Mouse (Mus musculus) NIH3T3 (cell line): ENCODE measurements at regions not wholly inside any gene's neighbourhood (a gene's known extent, or its start where the extent isn't known, plus 50 kb on each side); places are given as distances from the start of the nearest gene placed in this dataset.

Experiments used
- DNase-seq: peaks from one replicate; pipeline ENCODE4 v3.0.0-alpha.2; 2012; ENCODE audit warnings: low read depth

DNA sequence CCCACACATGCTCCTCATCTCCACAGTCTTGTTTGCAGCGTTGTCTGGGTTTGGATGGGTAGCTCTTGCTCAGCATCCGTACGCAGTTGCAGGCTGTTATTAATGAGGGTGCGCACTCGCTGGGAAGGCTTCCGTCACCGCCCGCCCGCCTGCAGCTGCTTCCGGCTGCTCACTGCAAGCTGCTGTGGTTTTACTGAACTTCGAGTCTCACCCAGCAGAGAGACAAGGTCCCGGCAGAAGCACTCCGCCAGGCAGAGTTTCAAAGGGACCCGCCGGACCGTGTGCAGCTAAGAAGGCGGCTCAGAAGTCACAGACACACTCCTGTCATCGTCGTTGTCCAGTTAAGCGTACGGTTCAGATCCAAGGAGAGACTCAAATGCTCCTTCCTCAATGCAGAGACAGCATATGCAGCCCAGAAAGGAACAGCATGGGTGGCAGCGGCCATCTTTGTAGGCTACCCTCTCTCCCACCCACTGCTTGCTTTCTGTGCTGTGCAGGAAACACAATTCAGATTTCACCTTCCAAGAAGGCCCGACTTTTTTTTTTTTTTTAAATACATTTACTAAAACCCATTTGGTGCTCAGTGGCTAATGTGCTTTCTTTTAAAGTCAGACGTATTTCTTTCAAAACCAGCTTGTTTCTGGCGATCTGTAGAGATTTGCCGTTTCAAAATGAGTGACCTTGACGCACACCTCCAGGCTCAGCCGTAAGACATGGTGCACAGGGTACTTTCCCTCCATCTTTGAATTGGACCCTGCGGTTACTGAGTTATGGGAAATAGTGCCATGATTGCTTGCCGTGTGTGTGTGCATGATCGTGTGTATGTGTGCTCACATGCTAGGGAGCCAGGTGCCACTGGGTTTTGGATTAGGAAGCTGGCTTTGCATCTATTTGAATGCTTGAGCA, 169.2 kb upstream of the Map3k1 start:
- no peak for DNase-seq

DNA sequence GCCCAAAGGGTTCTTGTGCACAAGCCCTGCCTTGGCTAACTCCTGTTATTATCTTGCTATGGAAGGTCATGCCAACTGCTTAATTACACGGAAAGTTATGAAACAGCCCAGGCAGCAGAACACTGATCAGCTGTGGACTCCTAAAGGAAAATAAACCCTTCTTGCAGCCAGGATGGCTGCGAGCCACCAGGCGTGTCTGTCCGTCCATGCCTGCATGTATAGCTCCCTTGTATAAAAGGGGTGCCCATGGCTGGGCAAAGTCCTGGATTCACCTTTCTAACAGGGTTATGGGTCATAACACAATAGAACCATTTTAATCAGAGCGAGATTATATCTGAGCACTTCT, 169.9 kb upstream of the Map3k1 start:
- DNase-seq = no peak

DNA sequence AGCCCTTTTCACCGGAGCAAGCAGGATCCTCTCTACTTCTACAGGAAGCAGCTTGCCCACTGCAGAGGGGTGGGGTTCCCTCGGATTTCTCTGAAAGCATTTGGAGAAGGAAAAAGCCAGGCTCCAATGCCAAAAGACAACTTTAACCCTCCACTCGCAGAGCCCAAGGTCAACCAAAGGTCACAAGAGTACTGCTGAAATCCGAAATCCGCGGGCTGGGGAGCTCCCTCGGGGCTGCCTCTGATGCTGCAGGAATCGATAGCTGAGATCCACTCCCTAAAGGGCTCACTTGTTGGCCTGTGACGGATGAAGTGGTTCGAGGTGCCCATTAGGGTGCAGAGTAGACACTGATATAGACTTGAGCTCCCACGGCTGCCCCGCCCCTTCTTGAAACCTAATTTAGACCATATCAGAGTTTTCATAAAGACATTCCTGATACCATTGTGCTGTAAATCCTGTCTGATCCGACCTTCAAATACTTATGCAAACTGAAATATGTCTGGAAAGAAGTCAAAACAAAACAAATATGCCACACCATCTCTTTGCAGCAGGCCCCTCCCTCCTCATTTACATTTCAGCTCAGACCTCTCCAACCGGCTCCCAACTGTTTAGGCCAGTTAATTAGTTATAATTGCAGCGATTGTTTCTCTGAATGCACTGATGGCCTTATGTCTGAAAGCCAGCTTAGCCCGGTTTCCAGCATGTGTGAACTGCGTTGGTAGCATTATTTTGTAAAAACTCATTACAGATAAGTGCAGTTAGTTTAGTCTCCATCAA, 170.8 kb upstream of the Map3k1 start:
- no peak for DNase-seq

DNA sequence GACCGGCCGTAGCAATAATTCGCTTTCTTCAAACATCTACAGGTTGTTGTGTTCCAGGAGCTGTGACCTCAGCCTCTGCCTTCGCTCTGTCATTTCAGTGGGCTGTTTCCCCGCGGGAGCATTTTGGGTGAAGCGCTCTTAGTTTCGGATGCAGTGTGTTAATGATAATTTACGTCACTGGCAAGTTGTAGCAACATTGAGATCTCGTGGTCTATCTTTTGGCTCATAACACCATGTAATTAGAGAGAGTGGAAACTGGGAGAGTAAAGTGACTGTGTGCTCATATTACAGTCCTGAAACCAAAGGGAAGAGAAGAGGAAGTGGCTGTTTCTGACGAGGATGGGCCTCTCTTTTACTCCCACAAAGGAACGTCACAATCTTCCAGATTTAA, 171.4 kb upstream of the Map3k1 start:
- DNase-seq = no peak

DNA sequence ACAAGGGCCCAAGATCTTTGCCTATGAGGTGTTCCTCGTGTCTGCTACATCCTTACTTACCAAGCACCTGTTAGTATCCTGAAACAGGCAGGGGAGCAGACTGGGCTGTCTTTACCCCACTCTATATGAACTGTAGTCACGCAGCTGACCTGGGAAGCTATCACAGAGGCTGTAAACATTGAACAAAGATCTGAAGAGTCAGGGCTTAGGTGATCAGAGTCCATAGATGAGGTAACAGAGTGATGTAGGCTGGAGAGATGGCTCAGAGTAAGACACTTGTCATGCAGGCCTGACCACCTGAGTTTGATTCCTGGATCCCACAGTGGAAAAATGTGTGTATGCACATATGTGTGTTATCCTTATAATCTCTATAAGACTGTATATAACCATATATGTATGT, 172.3 kb upstream of the Map3k1 start:
- no peak for DNase-seq

DNA sequence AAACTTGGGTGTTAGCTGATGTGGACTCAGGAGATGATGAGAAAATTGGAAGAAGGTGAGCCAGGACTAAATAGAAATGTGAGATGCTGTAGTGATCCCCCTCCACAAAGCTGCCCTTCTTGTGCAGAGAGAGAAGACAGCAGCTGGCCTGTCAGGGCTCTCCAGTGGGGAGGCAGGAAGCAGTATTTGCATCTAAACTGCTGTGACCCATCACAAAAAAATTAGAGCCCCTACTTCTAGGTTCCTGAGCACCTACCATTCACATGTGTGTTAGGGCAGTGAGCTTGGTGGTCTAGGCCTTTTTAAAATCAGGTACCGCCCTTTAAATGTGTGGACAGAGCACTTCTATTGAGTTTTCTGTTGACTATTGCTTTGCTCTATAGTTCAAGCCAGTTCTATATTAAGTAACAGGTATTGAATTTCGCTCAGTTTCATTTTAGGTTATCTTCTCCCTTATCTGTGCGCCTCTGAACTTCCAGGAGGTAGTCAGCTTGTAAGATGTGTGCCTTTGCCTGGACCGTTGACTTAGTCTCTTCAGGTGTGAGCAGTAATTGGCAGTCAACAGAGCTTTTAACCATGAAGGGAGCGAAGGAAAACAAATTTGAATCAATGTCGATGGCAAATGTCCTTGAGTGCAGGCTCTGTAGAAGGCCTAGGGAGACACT, 174.1 kb upstream of the Map3k1 start:
- no peak for DNase-seq

DNA sequence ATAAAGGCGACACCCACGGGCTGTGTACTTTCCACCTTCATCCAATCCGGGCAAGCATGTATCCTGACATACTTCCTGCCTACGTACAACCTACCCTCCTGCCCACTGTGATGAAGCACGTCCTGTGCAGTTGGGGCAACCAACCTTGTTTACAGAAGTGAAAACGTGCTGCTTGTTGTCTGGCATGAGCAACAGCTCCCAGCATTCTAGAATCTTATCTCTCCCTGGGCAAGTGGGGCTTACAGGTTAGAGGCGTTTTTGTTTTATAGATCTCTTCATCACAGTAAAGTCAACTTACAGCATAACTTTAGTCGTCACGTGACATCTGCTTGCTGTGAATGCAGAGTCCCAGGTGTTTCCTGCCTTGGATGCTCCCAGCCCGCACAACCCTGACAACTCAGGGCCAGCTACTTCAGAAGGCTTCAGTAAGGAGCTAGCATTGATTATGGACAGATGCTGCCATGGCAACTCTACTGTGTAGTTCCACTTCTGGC, 175.3 kb upstream of the Map3k1 start:
- DNase-seq = no peak

DNA sequence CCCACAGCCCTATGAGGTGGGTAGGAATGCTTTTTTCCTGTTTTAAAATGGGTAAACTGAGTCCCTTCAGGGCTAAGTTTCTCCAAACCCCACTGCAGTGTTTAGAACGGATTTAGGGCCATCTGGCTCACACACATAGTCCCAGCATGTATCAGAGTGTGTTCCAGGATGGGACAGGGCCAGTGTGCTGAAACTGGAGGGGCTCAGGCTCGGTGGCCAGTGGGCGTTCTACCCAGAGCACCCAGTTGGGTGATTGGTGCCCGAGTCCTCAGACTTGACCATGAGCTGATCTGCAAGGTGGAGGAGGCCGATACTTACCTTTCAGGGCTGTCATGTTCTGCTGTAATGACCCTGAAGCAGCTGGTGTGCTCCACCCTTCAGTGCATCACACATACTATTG, 176.6 kb upstream of the Map3k1 start:
- no peak for DNase-seq

DNA sequence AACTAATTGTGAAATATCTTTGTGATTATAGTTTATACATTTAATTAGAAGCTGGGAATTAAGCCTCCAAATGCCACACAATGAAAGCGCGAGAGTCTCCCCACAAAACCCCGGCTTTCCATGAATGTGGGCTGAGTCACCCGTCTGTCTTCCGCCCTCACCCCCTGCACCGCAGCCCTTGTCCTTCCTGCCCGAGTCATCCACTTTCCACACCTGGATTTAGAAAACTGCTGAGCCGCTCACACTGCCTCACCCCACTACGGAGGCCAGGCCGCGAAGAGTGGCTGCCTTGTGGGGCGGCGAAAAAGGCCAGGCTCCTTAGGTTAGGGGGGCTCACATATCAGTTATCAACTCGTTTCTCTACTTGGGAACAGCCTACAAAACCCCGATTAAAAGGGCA, 177.9 kb upstream of the Map3k1 start:
- no peak for DNase-seq

DNA sequence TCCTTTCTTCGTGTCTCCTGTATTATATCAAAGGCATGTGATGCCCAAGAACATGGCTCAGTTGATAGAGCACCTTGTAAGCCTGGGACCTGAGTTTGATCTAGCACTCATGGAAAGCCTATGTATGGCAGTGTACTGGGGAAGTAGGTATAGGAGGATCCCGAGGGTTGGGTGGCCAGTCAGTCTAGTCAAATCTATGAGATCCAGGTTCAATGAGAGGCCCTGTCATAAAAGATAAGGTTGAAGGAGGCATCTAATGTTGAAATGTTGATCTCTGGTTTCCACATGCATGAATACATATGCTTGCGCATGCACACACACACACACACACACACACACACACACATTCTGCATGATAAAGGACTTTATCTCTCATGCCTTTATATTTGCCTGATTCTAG, 178.6 kb upstream of the Map3k1 start:
- DNase-seq = no peak

DNA sequence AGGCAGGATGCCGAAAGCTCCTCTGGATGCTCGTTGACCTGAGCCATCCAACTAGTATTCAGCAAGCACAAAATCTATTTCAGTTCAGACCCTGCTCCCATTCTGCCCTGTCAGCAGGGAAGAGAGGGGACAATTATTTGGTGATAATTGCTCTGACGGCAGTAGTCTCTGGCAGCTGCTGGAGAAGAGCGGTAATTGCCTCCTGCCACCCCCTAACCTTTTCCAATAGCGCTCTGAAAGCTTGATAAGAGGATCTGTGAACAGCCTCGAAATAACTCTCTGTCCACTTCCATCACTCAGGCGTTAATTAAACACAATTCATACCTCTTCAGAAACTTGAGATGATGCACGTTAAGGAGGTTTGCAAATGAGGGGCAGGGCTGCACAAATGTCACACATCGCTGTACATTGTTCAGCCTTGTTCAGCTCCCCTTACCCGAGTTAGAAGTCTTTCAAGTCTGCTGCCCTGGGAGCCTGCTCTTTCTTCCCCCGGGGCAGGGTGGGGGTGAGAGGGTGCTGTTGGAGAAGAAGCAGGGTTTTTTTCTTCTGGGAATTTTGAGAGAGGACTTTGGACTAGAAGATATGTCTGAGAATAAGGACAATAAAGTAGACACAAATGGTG, 182.2 kb upstream of the Map3k1 start:
- no peak for DNase-seq

DNA sequence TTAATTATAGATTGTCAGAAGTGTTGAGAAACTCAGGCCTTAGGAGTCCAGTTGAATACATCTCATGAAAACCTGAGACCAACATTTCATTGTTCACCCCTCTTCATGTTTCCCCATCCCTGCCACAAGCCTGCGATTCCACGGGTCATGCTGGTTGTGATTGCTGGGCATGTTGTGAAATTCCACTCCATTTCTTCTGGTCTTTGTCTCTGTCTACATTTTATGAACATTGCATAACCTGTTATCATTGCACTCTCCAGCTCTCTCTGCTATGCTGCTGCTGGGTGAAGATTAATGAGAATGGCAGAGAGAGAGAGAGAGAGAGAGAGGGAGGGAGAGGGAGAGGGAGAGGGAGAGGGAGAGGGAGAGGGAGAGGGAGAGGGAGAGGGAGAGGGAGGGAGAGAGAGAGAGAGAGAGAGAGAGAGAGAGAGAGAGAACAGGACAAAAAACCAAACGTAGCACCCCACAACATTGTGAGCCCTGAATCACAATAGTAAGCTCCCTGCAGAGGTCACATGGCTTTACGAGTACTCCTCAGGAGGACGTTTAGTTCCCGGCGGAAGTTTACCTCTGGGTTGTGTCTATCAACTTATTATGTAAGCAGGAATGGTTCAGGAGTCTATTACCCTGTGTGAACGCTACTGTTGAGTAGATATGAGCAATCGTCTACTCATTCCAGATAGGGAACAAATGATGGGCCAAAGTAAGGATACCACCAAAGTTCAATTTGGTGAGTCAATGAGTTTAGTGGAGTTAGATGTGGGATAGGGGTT, 183.5 kb upstream of the Map3k1 start:
- DNase-seq = no peak

DNA sequence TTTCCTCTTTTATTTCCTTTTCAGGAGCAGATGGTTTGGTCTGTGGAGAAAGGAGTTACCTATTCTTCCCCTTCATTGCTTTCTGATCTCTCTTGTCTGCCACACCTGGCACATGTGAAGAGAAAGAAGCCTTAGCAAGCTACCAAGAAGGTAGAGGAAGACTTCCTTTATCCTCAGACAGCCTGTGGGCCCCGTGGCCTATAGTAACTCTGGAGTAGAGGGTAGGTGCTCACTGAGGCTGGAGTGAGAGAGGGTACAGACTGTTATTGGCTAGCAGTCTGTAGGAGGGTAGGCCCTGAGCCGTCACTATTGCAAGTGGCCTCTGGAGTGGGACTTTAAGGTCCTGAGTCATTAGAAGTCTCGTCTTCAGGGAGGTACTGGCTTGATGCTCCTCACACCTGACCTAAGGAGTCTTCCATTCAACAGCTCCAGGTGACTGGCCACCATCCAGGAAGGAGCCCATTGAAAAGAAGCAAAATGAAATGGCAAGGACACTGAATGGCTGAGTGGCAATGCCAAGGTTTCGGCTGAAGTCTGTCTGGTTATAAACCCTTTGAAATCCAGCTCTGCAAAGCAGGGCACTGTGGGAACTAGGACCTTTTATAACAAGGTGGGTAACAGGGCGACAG, 186.2 kb upstream of the Map3k1 start:
- no peak for DNase-seq

DNA sequence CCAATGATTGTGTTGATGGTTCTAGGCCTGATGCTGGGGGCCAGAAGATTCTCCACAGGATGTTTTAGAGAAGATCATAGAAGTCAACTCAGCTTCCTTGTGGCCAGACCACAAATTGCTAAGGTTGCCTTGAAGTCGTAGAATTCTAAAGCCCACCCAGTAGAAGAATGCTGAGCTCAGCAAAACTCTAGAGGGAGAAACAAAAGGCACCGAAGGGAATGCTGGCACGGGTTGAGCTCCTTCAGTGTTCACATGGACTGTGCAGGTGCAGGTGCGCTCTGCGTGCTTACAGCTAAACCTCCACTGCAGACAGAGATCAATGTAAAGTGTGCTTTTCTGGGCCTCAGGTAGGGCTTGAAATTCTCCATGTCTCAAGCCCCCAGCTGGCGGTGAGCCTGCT, 186.9 kb upstream of the Map3k1 start:
- no peak for DNase-seq

DNA sequence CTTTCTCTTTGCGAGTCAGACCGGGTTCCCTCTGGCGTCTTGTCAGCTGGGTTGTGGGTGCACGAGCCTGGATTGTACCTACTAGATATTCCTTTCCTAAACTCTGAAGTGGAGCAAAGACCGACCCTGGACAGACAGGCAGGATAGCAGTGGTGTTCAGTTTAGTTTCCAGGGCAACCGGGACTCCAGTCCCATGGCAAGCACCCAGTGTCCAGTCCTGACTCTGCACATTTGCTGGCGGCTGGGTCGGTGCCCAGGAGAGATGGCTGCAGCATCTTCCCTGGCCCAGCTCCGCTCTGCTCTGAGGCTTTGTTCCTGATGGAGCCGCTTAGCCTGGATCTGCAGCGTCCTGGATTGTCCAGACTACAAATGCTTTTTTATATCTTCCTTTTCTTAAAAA, 188.1 kb upstream of the Map3k1 start:
- DNase-seq = no peak

DNA sequence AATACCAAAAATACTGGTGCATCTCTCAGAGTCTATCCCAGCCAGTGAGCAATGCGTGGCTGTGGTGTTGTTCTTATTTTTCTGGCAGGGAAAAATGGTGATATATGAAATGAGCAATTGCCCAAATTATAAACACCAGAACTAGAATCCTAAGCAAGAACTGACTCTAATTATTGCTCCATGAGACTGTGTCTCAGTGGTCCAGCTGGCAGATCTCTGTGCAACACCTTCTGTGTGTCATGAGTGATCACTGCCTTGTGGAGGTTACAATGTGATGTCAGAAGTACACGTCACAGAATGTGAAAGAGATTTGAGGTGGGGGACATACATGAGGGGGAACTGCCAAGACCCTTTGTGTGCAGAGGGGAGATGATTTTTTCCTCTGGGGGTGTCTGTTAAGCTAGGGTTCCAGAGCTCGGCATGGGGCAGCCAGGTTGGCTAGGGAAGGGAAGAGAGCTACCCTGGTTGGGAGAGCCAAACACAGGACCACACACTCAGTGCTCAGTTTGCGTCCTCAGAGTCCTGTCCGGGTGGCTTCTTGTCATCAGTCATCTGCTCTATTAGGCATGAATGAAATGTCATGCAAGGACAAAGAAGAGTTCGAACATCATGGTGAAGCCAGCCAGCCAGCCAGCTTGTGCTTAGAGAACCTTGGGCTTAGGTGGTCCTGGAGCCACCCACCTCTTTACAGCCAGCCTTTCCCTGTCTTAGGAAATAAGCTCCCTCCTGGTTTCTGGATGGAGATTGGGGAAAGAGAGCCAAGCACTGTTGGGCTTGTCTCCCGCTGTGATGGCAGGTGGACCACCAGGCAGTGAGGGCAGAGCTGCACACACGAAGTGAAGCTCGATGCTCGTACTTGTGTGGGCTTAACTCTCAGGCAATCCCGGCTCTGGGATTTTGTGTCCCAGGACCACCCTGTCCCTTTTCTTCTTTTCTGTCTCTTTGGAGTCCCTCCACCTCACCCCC, 189.5 kb upstream of the Map3k1 start:
- no peak for DNase-seq

DNA sequence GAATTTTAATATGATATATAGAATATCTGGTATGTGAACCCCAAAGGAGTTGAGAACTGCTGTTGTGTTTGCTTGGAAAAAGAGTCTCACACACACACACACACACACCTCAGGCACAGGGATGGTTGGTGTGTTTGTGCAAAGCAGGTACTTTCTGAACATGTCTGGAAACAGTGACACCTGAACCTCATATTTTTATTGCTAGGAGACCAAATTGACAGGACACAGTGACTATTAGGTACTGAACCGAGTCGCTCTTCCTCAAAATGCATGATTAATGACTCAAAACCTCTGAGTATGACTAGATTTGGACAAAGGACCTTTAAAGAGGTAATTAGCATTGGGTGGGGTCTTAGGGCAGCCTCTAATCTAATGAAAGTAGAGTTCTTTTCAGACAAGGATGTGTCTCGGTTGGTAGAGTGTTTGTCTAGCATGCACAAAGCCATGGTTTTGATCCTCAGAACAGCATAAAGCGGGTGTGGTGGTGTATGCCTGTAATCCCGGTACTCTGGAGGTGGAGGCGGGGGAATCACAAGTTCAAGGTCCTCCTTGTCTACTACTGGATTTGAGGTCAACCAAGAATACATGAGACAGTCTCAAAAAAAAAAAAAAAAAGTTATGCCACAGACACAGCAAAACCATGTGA, 191.0 kb upstream of the Map3k1 start:
- no peak for DNase-seq

DNA sequence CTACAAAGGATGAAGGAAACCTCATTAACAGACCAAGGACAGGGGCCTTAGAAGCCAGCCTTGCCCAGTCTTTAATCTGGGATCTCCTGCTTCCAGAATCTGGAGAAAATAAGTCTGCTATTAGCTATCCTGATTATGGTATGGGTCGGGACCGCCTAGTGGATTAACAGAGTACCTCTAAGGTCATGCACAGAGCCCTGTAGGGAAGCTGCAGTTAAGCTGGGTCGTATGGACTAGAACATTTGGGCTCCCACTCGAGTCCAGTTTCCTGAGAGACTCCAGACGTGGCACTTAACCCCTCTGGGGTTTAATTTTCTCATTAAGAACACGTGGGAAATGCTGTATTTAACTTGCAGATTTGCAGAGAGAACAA, 191.5 kb upstream of the Map3k1 start:
- DNase-seq = no peak

DNA sequence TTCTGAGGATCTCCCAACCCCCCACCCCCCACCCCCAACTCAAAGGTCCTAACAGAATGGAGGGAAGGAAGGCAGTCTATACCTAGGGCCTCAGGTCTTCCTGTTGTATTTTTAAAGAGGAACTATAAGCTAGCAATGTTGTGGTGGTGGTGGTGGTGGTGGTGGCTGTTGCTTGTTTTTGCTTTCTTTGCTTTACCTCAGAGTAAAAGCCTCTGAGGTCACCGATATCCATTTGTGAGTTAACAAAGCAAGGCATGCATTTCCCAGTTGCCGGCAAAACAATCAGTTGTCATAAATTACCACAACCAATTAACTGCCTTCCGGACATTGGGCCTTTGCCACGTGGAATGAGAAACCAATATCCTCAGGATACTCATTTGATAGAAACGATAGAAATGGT, 191.9 kb upstream of the Map3k1 start:
- DNase-seq = no peak
